Mouse (Mus musculus) inflammation-experienced regulatory T-cells, adult 16 weeks (primary cell): Measurements from ENCODE around the gene Uprt. TPM values are rescaled to one million over a fixed set of nuclear protein-coding genes. Genes with fewer than 3 reads are reported as not detected.

ENCODE experiments used
- polyA plus RNA-seq: library from polyadenylated mRNA; unstranded; fragments of 100-300 nt; shearing (Covaris generic); gene quantifications from one replicate; pipeline ENCODE4 v1.2.1, GENCODE M21; 2017

The Uprt gene
- 2.6 TPM for polyA plus RNA-seq

DNA sequence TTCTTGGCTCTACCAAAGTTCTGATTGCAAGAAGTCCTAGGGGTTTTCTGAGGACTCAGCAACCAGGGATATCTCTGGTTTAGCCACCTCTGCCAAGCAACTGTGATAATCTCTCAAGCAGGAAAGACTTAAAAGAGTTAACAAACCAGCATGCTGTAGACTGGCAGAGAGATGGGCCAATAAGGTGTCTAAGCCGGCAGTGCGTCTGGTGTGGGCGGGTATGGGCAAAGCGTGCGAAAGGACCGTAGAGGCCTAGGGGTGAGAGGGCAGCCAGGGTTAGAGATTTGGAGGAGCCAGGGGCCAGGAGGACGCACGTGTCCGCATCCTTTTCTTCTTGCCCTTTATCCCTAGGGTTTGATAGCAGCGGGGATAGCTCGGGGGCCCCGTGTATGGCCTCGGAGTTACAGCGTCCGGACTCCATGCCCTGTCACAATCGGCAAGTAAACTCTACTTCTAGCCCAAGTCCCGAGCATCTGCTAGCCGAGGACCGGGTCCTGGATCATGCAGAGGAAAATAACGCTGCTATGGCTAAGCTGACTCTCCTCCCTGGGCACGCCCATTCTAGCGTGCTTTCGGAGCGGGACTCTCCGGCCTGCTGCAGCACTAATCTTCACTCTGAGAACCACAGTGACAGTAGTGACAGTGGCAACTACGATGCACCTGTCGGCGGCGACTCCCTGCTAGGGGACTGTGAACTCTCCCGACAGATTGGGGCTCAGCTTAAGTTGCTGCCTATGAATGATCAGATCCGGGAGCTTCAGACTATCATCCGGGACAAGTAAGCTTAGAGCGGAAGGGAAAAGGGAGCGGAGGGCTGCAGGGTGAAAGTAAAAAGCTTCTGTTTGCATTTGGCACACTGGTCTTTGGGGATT lies at the start of gene Uprt:
Gene Uprt, plus strand, starts transcription at position 247 of the 872 bp plus-strand sequence.

Other genes with a start within 250 kb of the Uprt start
- 22.6 TPM for gene Abcb7, start 69.0 kb upstream of the Uprt start, polyA plus RNA-seq
- gene Zdhhc15, start 188.2 kb downstream of the Uprt start, polyA plus RNA-seq: 15.5 TPM